Mouse (Mus musculus) erythroblast, embryonic 14.5 days (primary cell): ENCODE results near the gene Reep1. TPM values are rescaled to one million over a fixed set of nuclear protein-coding genes. Genes with fewer than 3 reads are reported as not detected.
"Not testable (repeated sequence)": the region's sequence is repeated elsewhere in the genome, so short reads cannot be mapped to it uniquely, and the experiment has no call there.

Source experiments
- H3K27me3 ChIP-seq: 2 replicates; pipeline ENCODE4 v1.6.1; 2012; ENCODE audit warnings: inconsistent platforms; ENCODE audit not compliant: control insufficient read depth
- H3K36me3 ChIP-seq: 2 replicates; pipeline ENCODE4 v1.6.1; 2012; ENCODE audit warnings: mild to moderate bottlenecking, inconsistent platforms; ENCODE audit not compliant: control insufficient read depth
- H3K4me1 ChIP-seq: 2 replicates; pipeline ENCODE4 v1.6.1; 2012; ENCODE audit warnings: inconsistent platforms; ENCODE audit not compliant: control insufficient read depth
- H3K4me3 ChIP-seq: replicated peaks from 2 replicates; pipeline ENCODE3; 2012; ENCODE audit warnings: moderate library complexity, mild to moderate bottlenecking, inconsistent platforms
- H3K9me3 ChIP-seq: 2 replicates; pipeline ENCODE4 v1.6.1; 2012; ENCODE audit warnings: low read length, inconsistent platforms, mixed read lengths; ENCODE audit not compliant: control insufficient read depth
- GATA1 ChIP-seq: IDR thresholded peaks from 2 replicates; pipeline ENCODE4 v1.6.1; 2012; ENCODE audit warnings: low read length, inconsistent platforms, mixed read lengths
- TAL1 ChIP-seq: IDR thresholded peaks from 3 replicates; pipeline ENCODE4 v1.6.1; 2012; ENCODE audit warnings: low read length, inconsistent platforms, mixed read lengths
- polyA plus RNA-seq: library from polyadenylated mRNA; stranded (reverse); fragments of >175 nt; gene quantifications from 2 replicates; pipeline ENCODE4 v1.2.3, GENCODE M21; 2012

Gene Reep1
- polyA plus RNA-seq, 1 experiment: not detected

- Histone ChIP-seq H3K36me3 (peaks cover 49% of the 10 kb centered on the region), H3K4me1 (peaks cover 32% of the 10 kb centered on the region), H3K27me3 (no peaks in the 10 kb centered on the region), H3K4me3 (no peak overlapping the region), H3K9me3 (no peaks in the 10 kb centered on the region)
- TF ChIP-seq TAL1 (no peak), GATA1 (no peak)
Measured at GRCm38 (mm10) chr6:71836811-71837210, 129.4 kb downstream of the Reep1 start.

- Histone ChIP-seq H3K4me3 (no peak overlapping the region), H3K36me3 (peaks cover 46% of the 10 kb centered on the region)
Measured at GRCm38 (mm10) chr6:71839815-71840214, 132.5 kb downstream of the Reep1 start.

GRCm38 (mm10) chr6:71840597-71841290 lies 133.4 kb downstream of the Reep1 start:
- Histone ChIP-seq H3K36me3 (peaks cover 48% of the 10 kb centered on the region), H3K4me1 (peaks cover 21% of the 10 kb centered on the region)

More at GRCm38 (mm10) chr6:71839815-71840214, 132.5 kb downstream of the Reep1 start:
- TF ChIP-seq TAL1 (no peak), GATA1 (no peak)
- Histone ChIP-seq H3K4me1 (peaks cover 21% of the 10 kb centered on the region), H3K9me3 (no peaks in the 10 kb centered on the region), H3K27me3 (no peaks in the 10 kb centered on the region)

GRCm38 (mm10) chr6:71846906-71847305 lies 139.5 kb downstream of the Reep1 start:
- H3K4me1 ChIP-seq, H3K9me3 ChIP-seq, H3K27me3 ChIP-seq, H3K4me3 ChIP-seq: not testable (repeated sequence)
- H3K36me3 ChIP-seq: peaks cover 71% of the 10 kb centered on the region

More at GRCm38 (mm10) chr6:71840597-71841290, 133.4 kb downstream of the Reep1 start:
- no peak for TF ChIP-seq GATA1
- no peak for TF ChIP-seq TAL1
- no peaks in the 10 kb centered on the region for H3K9me3 ChIP-seq
- no peak overlapping the region for H3K4me3 ChIP-seq
- H3K27me3 ChIP-seq: no peaks in the 10 kb centered on the region

Other genes starting within 250 kb of the Reep1 start
- gene Rnf103, start 213.7 kb upstream of the Reep1 start, polyA plus RNA-seq: 0.36 and 0.44 TPM in 2 replicates
- 2.8 and 4.9 TPM in 2 replicates for gene Chmp3, start 163.8 kb upstream of the Reep1 start, polyA plus RNA-seq
- 0.45 and 0.69 TPM in 2 replicates for gene Kdm3a, start 74.6 kb upstream of the Reep1 start, polyA plus RNA-seq
- gene Mrpl35, start 119.4 kb downstream of the Reep1 start, polyA plus RNA-seq: 0.22 and 0.51 TPM in 2 replicates
- 2.0 and 2.5 TPM in 2 replicates for gene Immt, start 123.8 kb downstream of the Reep1 start, polyA plus RNA-seq
- gene Ptcd3, start 201.2 kb downstream of the Reep1 start, polyA plus RNA-seq: 0.28 and 0.44 TPM in 2 replicates
- 0.27 and 0.50 TPM in 2 replicates for gene Polr1a, start 201.5 kb downstream of the Reep1 start, polyA plus RNA-seq